Mouse (Mus musculus): ENCODE results near the gene Cdc6.

- TF ChIP-seq CTCF (IDR thresholded peaks at IDR 0.05; ENCODE audit: extremely low read depth, insufficient read length, insufficient replicate concordance, low read depth, low read length) = no peak
- TF ChIP-seq POLR2A (IDR thresholded peaks at IDR 0.05; ENCODE audit: low read depth, low read length) = no peak
These were observed 24.1 kb downstream of the Cdc6 start for GRCm38 (mm10) chr11:98931513-98932292.

Measured in small intestine, adult 2 months (tissue).